Mouse (Mus musculus): Measurements from ENCODE around the gene Sh3kbp1.

DNA sequence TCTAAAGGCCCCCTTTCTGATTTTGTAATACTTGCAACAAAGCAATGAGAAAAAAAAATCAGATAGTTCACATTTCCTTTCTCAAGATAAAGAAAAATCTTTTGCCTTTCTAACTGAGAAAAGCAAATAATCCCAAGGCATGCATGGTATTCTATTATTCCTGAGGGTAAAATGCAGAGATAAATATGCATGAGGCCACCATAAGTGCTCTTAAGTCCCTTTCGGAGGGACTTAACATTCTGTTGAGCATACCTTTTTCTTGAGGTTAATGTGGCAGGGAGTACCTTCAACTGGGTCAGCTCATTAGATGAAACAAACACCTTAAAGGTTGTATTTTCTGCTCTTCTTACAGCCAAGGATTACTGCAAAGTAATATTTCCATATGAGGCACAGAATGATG lies 250.7 kb downstream of the Sh3kbp1 start:
- TF ChIP-seq CTCF (IDR thresholded peaks at IDR 0.05) (no peak), EP300 (IDR thresholded peaks at IDR 0.05) (peak; percentile 69)
